Comparison of ENCODE assay signal across 12 mouse cellular contexts in the genomic region with DNA sequence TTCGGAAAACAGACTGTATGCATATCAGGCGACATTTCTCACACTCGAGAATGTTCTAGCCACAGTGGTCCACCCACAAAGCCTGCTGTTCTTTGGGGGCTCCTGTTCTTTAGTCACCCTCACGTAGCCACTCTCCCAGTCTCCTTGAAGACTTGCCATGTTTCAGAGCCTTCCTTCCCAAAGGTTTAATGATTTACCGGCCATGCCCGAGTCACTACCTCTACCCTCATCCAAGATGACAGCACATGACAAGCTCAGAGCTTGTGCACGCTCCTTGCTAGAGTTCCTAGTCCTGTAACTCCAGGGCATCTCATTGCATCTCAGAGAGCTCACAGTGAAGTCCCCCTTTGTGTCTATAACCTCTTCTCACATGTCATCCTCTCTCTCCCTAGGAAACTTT.
"Had no signal": no experiment of that assay in that cellular context is flagged by ENCODE, and none has a peak within 500 bp of the region (broad histone marks: within the 10 kb centered on the region; RNA-seq: fewer than 3 reads in every experiment).

No protein-coding gene starts in this region.

- H3K4me2 ChIP-seq: liver, embryonic 11.5 days; lung, embryonic 14.5 days; midbrain, embryonic 11.5 days; midbrain, embryonic 15.5 days; neural tube, embryonic 13.5 days had no signal

- H3K4me3 ChIP-seq: left cerebral cortex, adult 2 months; limb, embryonic 10.5 days; megakaryocyte, embryonic 14.5 days; midbrain, embryonic 15.5 days; neural tube, embryonic 13.5 days had no signal

- DNase-seq: lung, embryonic 14.5 days; lung, postnatal 10 days; right cerebral cortex, postnatal 14 days; thymus, postnatal 36 days had no signal

- H3K4me1 ChIP-seq: limb, embryonic 10.5 days; megakaryocyte, embryonic 14.5 days; midbrain, embryonic 15.5 days; neural tube, embryonic 13.5 days had no signal

- H3K9ac ChIP-seq: lung, embryonic 14.5 days; midbrain, embryonic 15.5 days; neural tube, embryonic 13.5 days had no signal

- ATAC-seq: midbrain, embryonic 15.5 days had no signal

- H3K27me3 ChIP-seq: megakaryocyte, embryonic 14.5 days; midbrain, embryonic 15.5 days; neural tube, embryonic 13.5 days had no signal

- H3K27ac ChIP-seq: left cerebral cortex, adult 2 months; limb, embryonic 10.5 days; macrophage; midbrain, embryonic 15.5 days; neural tube, embryonic 13.5 days had no signal

- H3K36me3 ChIP-seq: limb, embryonic 10.5 days; midbrain, embryonic 15.5 days; neural tube, embryonic 13.5 days had no signal

- H3K9me3 ChIP-seq: limb, embryonic 10.5 days; midbrain, embryonic 15.5 days; neural tube, embryonic 13.5 days had no signal
